Mouse (Mus musculus) G1E (cell line): ENCODE data around the gene Atf7ip.

Experiments
- CTCF ChIP-seq: IDR thresholded peaks from 2 replicates; pipeline ENCODE4 v1.5.1; 2012; ENCODE audit warnings: low read depth, low read length, inconsistent platforms, mixed read lengths
- TAL1 ChIP-seq: conservative IDR thresholded peaks from 2 replicates; pipeline ENCODE4 v1.6.1; 2012; ENCODE audit warnings: low read depth, low read length, inconsistent platforms, mixed read lengths

DNA sequence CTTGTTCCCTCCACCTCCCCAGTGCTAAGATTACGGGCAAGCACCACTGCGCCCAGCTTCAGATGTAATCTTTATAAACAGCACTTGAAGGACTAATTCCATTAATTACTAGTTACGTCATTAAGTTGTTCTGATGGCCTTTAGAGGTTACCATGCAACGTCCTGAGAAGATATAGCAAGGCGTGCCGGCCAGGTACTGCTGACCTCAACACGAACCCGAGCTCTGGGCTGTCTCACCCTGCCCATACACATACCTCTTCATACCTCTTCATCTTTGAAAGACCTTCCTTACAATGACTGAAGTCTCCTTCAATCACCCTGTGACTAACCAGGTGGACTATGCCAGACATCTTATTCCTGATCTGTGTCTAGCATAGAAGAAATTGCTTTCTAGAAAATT lies 125.6 kb downstream of the Atf7ip start:
- TF ChIP-seq CTCF (no peak), TAL1 (no peak)
